Mouse (Mus musculus) hindbrain, embryonic 16.5 days (tissue): Measurements from ENCODE around the gene Dcaf11. TPM values are rescaled to one million over a fixed set of nuclear protein-coding genes. Genes with fewer than 3 reads are reported as not detected.
A peak's percentile ranks its signal among the peaks of the same experiment; 100 is the strongest.

Experiments used
- ATAC-seq: fragments of 200-750 bp; cut with Nextera tagmentation; 2 replicates; pipeline ENCODE4 v1.8.0; 2017; ENCODE audit warnings: moderate TSS enrichment, moderate library complexity
- H3K27ac ChIP-seq: fragments of 300-500 bp; sonication (generic); 2 replicates; pipeline ENCODE4 v1.5.1; 2014; ENCODE audit warnings: low read depth, mild to moderate bottlenecking, control low read depth, low read length, moderate library complexity
- H3K27me3 ChIP-seq: fragments of 300-500 bp; sonication (generic); replicated peaks from 2 replicates; pipeline ENCODE4 v1.6.1; 2014; ENCODE audit warnings: low read length; ENCODE audit not compliant: control insufficient read depth, insufficient read depth
- H3K36me3 ChIP-seq: fragments of 300-500 bp; sonication (generic); 2 replicates; pipeline ENCODE4 v1.6.1; 2014; ENCODE audit warnings: mild to moderate bottlenecking, low read length, moderate library complexity, mixed read lengths; ENCODE audit not compliant: control insufficient read depth, insufficient read depth
- H3K4me1 ChIP-seq: fragments of 300-500 bp; sonication (generic); 2 replicates; pipeline ENCODE4 v1.6.1; 2014; ENCODE audit warnings: low read depth, low read length; ENCODE audit not compliant: control insufficient read depth, insufficient read depth
- H3K4me2 ChIP-seq: fragments of 300-500 bp; sonication (generic); 2 replicates; pipeline ENCODE4 v1.6.1; 2014; ENCODE audit warnings: mild to moderate bottlenecking, low read length, control low read depth, moderate library complexity
- H3K4me3 ChIP-seq: fragments of 300-500 bp; sonication (generic); 2 replicates; pipeline ENCODE4 v1.5.1; 2014; ENCODE audit warnings: mild to moderate bottlenecking, low read length, control low read depth, moderate library complexity
- H3K9ac ChIP-seq: fragments of 300-500 bp; sonication (generic); 2 replicates; pipeline ENCODE4 v1.6.1; 2014; ENCODE audit warnings: low read depth, mild to moderate bottlenecking, control low read depth, low read length, moderate library complexity
- H3K9me3 ChIP-seq: fragments of 300-500 bp; sonication (generic); 2 replicates; pipeline ENCODE4 v1.6.1; 2014; ENCODE audit warnings: mild to moderate bottlenecking, low read length, moderate library complexity; ENCODE audit not compliant: control insufficient read depth
- WGBS: fragments of 180-500 bp; shearing (Covaris S2); extraction: QIAGEN DNeasy Blood & Tissue Kit; methylation state at CpG from one replicate; pipeline ENCODE4 v1.1.7; 2014; 5-methylcytosine and 5-hydroxymethylcytosine counted together
- polyA plus RNA-seq: library from polyadenylated mRNA; unstranded; fragments of >200 nt; fragmentation: Nextera tagmentation; extraction: Ambion mirVana; gene quantifications from 2 replicates; pipeline ENCODE4 v1.2.1, GENCODE M21; 2015

The Dcaf11 gene
- polyA plus RNA-seq, 1 experiment from 2014 or later: 110 TPM

- Histone ChIP-seq H3K9ac (no peak overlapping the region), H3K27ac (no peak overlapping the region), H3K27me3 (no peaks in the 10 kb centered on the region), H3K36me3 (peaks cover 10% of the 10 kb centered on the region; the same call in 1 of the 2 replicates), H3K4me2 (no peak overlapping the region), H3K4me3 (no peak overlapping the region), H3K9me3 (no peaks in the 10 kb centered on the region), H3K4me1 (no peaks in the 10 kb centered on the region)
- no peak for ATAC-seq
- 72% methylated on average over 5 of the region's 5 CpGs for WGBS
Measured at GRCm38 (mm10) chr14:55551347-55551746, 8.5 kb upstream of the Dcaf11 start.

GRCm38 (mm10) chr14:55551794-55552193, 8.0 kb upstream of the Dcaf11 start:
- no peak overlapping the region for H3K4me2 ChIP-seq
- no peak overlapping the region for H3K27ac ChIP-seq
- no peak overlapping the region for H3K4me3 ChIP-seq
- no peaks in the 10 kb centered on the region; the same call in 1 of the 2 replicates for H3K4me1 ChIP-seq
- no peaks in the 10 kb centered on the region for H3K27me3 ChIP-seq
- peaks cover 10% of the 10 kb centered on the region; the same call in 1 of the 2 replicates for H3K36me3 ChIP-seq
- no peak for ATAC-seq
- no peak overlapping the region for H3K9ac ChIP-seq
- no peaks in the 10 kb centered on the region for H3K9me3 ChIP-seq
- 85% methylated on average over 8 of the region's 8 CpGs for WGBS

GRCm38 (mm10) chr14:55554635-55555034, 5.2 kb upstream of the Dcaf11 start:
- Histone ChIP-seq H3K9ac (no peak overlapping the region), H3K4me2 (no peak overlapping the region), H3K27ac (no peak overlapping the region), H3K4me3 (no peak overlapping the region), H3K27me3 (no peaks in the 10 kb centered on the region), H3K36me3 (no peaks in the 10 kb centered on the region), H3K9me3 (no peaks in the 10 kb centered on the region), H3K4me1 (peaks cover 2% of the 10 kb centered on the region)
- no peak for ATAC-seq

GRCm38 (mm10) chr14:55555788-55556187, 4.0 kb upstream of the Dcaf11 start:
- WGBS: 87% methylated on average over 3 of the region's 3 CpGs
- H3K9me3 ChIP-seq: no peaks in the 10 kb centered on the region
- no peak overlapping the region for H3K27ac ChIP-seq
- no peak overlapping the region for H3K4me3 ChIP-seq
- no peak for ATAC-seq
- no peaks in the 10 kb centered on the region for H3K36me3 ChIP-seq
- H3K27me3 ChIP-seq: no peaks in the 10 kb centered on the region
- no peak overlapping the region for H3K9ac ChIP-seq
- H3K4me1 ChIP-seq: peaks cover 2% of the 10 kb centered on the region
- H3K4me2 ChIP-seq: no peak overlapping the region

GRCm38 (mm10) chr14:55557003-55557402, 2.8 kb upstream of the Dcaf11 start:
- H3K36me3 ChIP-seq: no peaks in the 10 kb centered on the region
- no peak overlapping the region for H3K9ac ChIP-seq
- no peak overlapping the region for H3K4me3 ChIP-seq
- WGBS: 23% methylated on average over 5 of the region's 5 CpGs
- H3K27ac ChIP-seq: no peak overlapping the region
- no peak overlapping the region for H3K4me2 ChIP-seq
- ATAC-seq: no peak
- H3K4me1 ChIP-seq: peaks cover 13% of the 10 kb centered on the region
- H3K27me3 ChIP-seq: no peaks in the 10 kb centered on the region
- H3K9me3 ChIP-seq: no peaks in the 10 kb centered on the region

- H3K4me2 ChIP-seq: no peak overlapping the region
- no peaks in the 10 kb centered on the region for H3K9me3 ChIP-seq
- H3K9ac ChIP-seq: no peak overlapping the region
- H3K36me3 ChIP-seq: no peaks in the 10 kb centered on the region
- H3K27ac ChIP-seq: no peak overlapping the region
- no peaks in the 10 kb centered on the region for H3K27me3 ChIP-seq
- no peak for ATAC-seq
- peaks cover 15% of the 10 kb centered on the region for H3K4me1 ChIP-seq
- 85% methylated on average over 3 of the region's 3 CpGs for WGBS
- no peak overlapping the region for H3K4me3 ChIP-seq
Measured at GRCm38 (mm10) chr14:55557587-55557986, 2.2 kb upstream of the Dcaf11 start.

- ATAC-seq: no peak
- no peak overlapping the region; the same call in 1 of the 2 replicates for H3K27ac ChIP-seq
- WGBS: 62% methylated on average over 6 of the region's 6 CpGs
- H3K9me3 ChIP-seq: no peaks in the 10 kb centered on the region
- H3K4me3 ChIP-seq: peak overlapping the region; percentile 67; the same call in 1 of the 2 replicates
- H3K9ac ChIP-seq: no peak overlapping the region; the same call in 1 of the 2 replicates
- peak overlapping the region; percentile 68 for H3K4me2 ChIP-seq
- peaks cover 5% of the 10 kb centered on the region; the same call in 1 of the 2 replicates for H3K36me3 ChIP-seq
- peaks cover 15% of the 10 kb centered on the region for H3K4me1 ChIP-seq
- no peaks in the 10 kb centered on the region for H3K27me3 ChIP-seq
Measured at GRCm38 (mm10) chr14:55558740-55559448, 912 bp upstream of the Dcaf11 start.

- no peaks in the 10 kb centered on the region for H3K27me3 ChIP-seq
- WGBS: under 1% methylated on average over 47 of the region's 51 CpGs
- H3K9ac ChIP-seq: peak within 1 kb of the TSS; percentile 88
- H3K4me1 ChIP-seq: peaks cover 15% of the 10 kb centered on the region
- peak within 1 kb of the TSS; percentile 98 for H3K27ac ChIP-seq
- H3K4me3 ChIP-seq: peak within 1 kb of the TSS; percentile 67
- H3K9me3 ChIP-seq: no peaks in the 10 kb centered on the region
- H3K36me3 ChIP-seq: peaks cover 8% of the 10 kb centered on the region
- peak within 1 kb of the TSS; percentile 87 for H3K4me2 ChIP-seq
- ATAC-seq: peak; percentile 96
Measured at GRCm38 (mm10) chr14:55560202-55561073, 632 bp downstream of the Dcaf11 start, which contains the start of gene A730061H03Rik. A730061H03Rik (minus strand) TSS chr14:55560406.

GRCm38 (mm10) chr14:55561860-55562259, 2.1 kb downstream of the Dcaf11 start:
- Histone ChIP-seq H3K27ac (no peak overlapping the region), H3K36me3 (peaks cover 22% of the 10 kb centered on the region), H3K27me3 (no peaks in the 10 kb centered on the region), H3K4me3 (no peak overlapping the region), H3K9me3 (no peaks in the 10 kb centered on the region), H3K4me2 (no peak overlapping the region; the same call in 1 of the 2 replicates), H3K9ac (no peak overlapping the region), H3K4me1 (peaks cover 15% of the 10 kb centered on the region)
- ATAC-seq: no peak
- 87% methylated on average over 10 of the region's 10 CpGs for WGBS
